Mouse (Mus musculus): ENCODE results near the gene Tbc1d14. TPM values are rescaled to one million over a fixed set of nuclear protein-coding genes. Genes with fewer than 3 reads are reported as not detected.

Tbc1d14 gene
- polyA plus RNA-seq, 1 experiment, result 17.3 TPM

- no peak for TF ChIP-seq GATA1 (IDR thresholded peaks at IDR 0.05; ENCODE audit: low read length)
Measured at GRCm38 (mm10) chr5:36477486-36477885, 115.6 kb downstream of the Tbc1d14 start.

GRCm38 (mm10) chr5:36474283-36474682, 118.8 kb downstream of the Tbc1d14 start:
- no peak for TF ChIP-seq GATA1 (IDR thresholded peaks at IDR 0.05; ENCODE audit: low read length)

- no peak for TF ChIP-seq GATA1 (IDR thresholded peaks at IDR 0.05; ENCODE audit: low read length)
Measured at GRCm38 (mm10) chr5:36472876-36473655, 120.0 kb downstream of the Tbc1d14 start.

- TF ChIP-seq GATA1 (IDR thresholded peaks at IDR 0.05; ENCODE audit: low read length), result no peak
Measured at GRCm38 (mm10) chr5:36471206-36471605, 121.9 kb downstream of the Tbc1d14 start.

- no peak for TF ChIP-seq GATA1 (IDR thresholded peaks at IDR 0.05; ENCODE audit: low read length)
Measured at GRCm38 (mm10) chr5:36465889-36466288, 127.2 kb downstream of the Tbc1d14 start.

GRCm38 (mm10) chr5:36464709-36465661, 128.1 kb downstream of the Tbc1d14 start, which contains the start of gene Grpel1:
TSS of gene Grpel1 (plus strand) at chr5:36464998.
- TF ChIP-seq GATA1 (IDR thresholded peaks at IDR 0.05; ENCODE audit: low read length), result no peak

- TF ChIP-seq GATA1 (IDR thresholded peaks at IDR 0.05; ENCODE audit: low read length), result no peak
Measured at GRCm38 (mm10) chr5:36463391-36463790, 129.7 kb downstream of the Tbc1d14 start.

- no peak for TF ChIP-seq GATA1 (IDR thresholded peaks at IDR 0.05; ENCODE audit: low read length)
Measured at GRCm38 (mm10) chr5:36462810-36463209, 130.3 kb downstream of the Tbc1d14 start.

- no peak for TF ChIP-seq GATA1 (IDR thresholded peaks at IDR 0.05; ENCODE audit: low read length)
Measured at GRCm38 (mm10) chr5:36461231-36461630, 131.8 kb downstream of the Tbc1d14 start.

GRCm38 (mm10) chr5:36460712-36461111, 132.4 kb downstream of the Tbc1d14 start:
- TF ChIP-seq GATA1 (IDR thresholded peaks at IDR 0.05; ENCODE audit: low read length), result no peak

- TF ChIP-seq GATA1 (IDR thresholded peaks at IDR 0.05; ENCODE audit: low read length), result no peak
Measured at GRCm38 (mm10) chr5:36458926-36459325, 134.2 kb downstream of the Tbc1d14 start.

GRCm38 (mm10) chr5:36457706-36458105, 135.4 kb downstream of the Tbc1d14 start:
- TF ChIP-seq GATA1 (IDR thresholded peaks at IDR 0.05; ENCODE audit: low read length), result no peak

GRCm38 (mm10) chr5:36452821-36453220, 140.3 kb downstream of the Tbc1d14 start:
- no peak for TF ChIP-seq GATA1 (IDR thresholded peaks at IDR 0.05; ENCODE audit: low read length)

- no peak for TF ChIP-seq GATA1 (IDR thresholded peaks at IDR 0.05; ENCODE audit: low read length)
Measured at GRCm38 (mm10) chr5:36451872-36452389, 141.1 kb downstream of the Tbc1d14 start.

GRCm38 (mm10) chr5:36451119-36451518, 142.0 kb downstream of the Tbc1d14 start:
- TF ChIP-seq GATA1 (IDR thresholded peaks at IDR 0.05; ENCODE audit: low read length), result no peak
